Mouse (Mus musculus): ENCODE measurements at regions not wholly inside any gene's neighbourhood (a gene's known extent, or its start where the extent isn't known, plus 50 kb on each side); places are given as distances from the start of the nearest gene placed in this dataset.

GRCm38 (mm10) chr9:87985439-87985838 is 254.4 kb upstream of the Tbx18 start:
- TF ChIP-seq CTCF (IDR thresholded peaks at IDR 0.05 in 2 of 3, conservative IDR thresholded peaks at IDR 0.05 in 1 of 3; ENCODE audit: control insufficient read depth in 1 of 3, insufficient read depth in 1 of 3, low read depth in 2 of 3, low read length in 3 of 3, poor library complexity in 1 of 3, severe bottlenecking in 1 of 3), result no peak
- no peak for TF ChIP-seq POLR2A (IDR thresholded peaks at IDR 0.05; ENCODE audit: control insufficient read depth in 1 of 2, insufficient read depth in 1 of 2, low read depth in 1 of 2, low read length in 2 of 2, poor library complexity in 1 of 2)
- no peak for TF ChIP-seq MAX (IDR thresholded peaks at IDR 0.05; ENCODE audit: low read length)
- TF ChIP-seq POLR2AphosphoS2 (IDR thresholded peaks at IDR 0.05; ENCODE audit: low read length), result no peak
- no peak for TF ChIP-seq GATA1 (IDR thresholded peaks at IDR 0.05; ENCODE audit: low read depth, low read length)
- no peak for TF ChIP-seq MXI1 (IDR thresholded peaks at IDR 0.05; ENCODE audit: low read depth, low read length)
- TF ChIP-seq USF1 (IDR thresholded peaks at IDR 0.05; ENCODE audit: low read depth, low read length), result no peak
- TF ChIP-seq MYC (IDR thresholded peaks at IDR 0.05; ENCODE audit: low read depth, low read length), result no peak
- no peak for TF ChIP-seq SMC3 (IDR thresholded peaks at IDR 0.05; ENCODE audit: low read depth, low read length)
- no peak for TF ChIP-seq TBP (IDR thresholded peaks at IDR 0.05; ENCODE audit: low read depth, low read length)
- no peak for TF ChIP-seq EP300 (IDR thresholded peaks at IDR 0.05; ENCODE audit: low read depth in 1 of 2, low read length in 2 of 2)
